ENCODE assay signal across 27 mouse cellular contexts in genomic region chr12:54671262-54671661, GRCm38 (mm10). TPM values are rescaled to one million over a fixed set of nuclear protein-coding genes. Genes with fewer than 3 reads are reported as not detected.
A peak's percentile ranks its signal among the peaks of the same experiment; 100 is the strongest.
DNase-seq lines count a peak whose midpoint lies in the region; ATAC-seq lines count a peak whose summit lies in the region.
"Had no signal": no experiment of that assay in that cellular context is flagged by ENCODE, and none has a peak within 500 bp of the region (broad histone marks: within the 10 kb centered on the region; RNA-seq: fewer than 3 reads in every experiment).

No protein-coding gene starts in this region.

- no peak overlapping the region for H3K4me3 ChIP-seq in liver, embryonic 13.5 days (replicated peaks)
- no peak overlapping the region for H3K4me3 ChIP-seq in liver, embryonic 16.5 days (ENCODE audit: low read depth, low read length)
- H3K4me3 ChIP-seq: embryonic facial prominence, embryonic 12.5 days; embryonic facial prominence, embryonic 15.5 days; heart, embryonic 12.5 days; heart, embryonic 15.5 days had no signal

- no peak overlapping the region for H3K4me2 ChIP-seq in liver, embryonic 13.5 days
- no peak overlapping the region for H3K4me2 ChIP-seq in liver, embryonic 16.5 days (ENCODE audit: low read depth, low read length)
- H3K4me2 ChIP-seq: embryonic facial prominence, embryonic 12.5 days; embryonic facial prominence, embryonic 15.5 days; heart, embryonic 12.5 days; heart, embryonic 15.5 days; hindbrain, embryonic 14.5 days had no signal

- H3K9ac ChIP-seq in liver, embryonic 13.5 days = no peak overlapping the region
- no peak overlapping the region for H3K9ac ChIP-seq in liver, embryonic 16.5 days (ENCODE audit: low read depth, low read length)
- H3K9ac ChIP-seq: embryonic facial prominence, embryonic 12.5 days; embryonic facial prominence, embryonic 15.5 days; forebrain, postnatal 0 days; heart, embryonic 12.5 days; heart, embryonic 15.5 days; hindbrain, embryonic 14.5 days had no signal

- H3K27me3 ChIP-seq in liver, embryonic 13.5 days = no peaks in the 10 kb centered on the region
- no peaks in the 10 kb centered on the region for H3K27me3 ChIP-seq in liver, embryonic 16.5 days (ENCODE audit: control insufficient read depth, insufficient read depth, low read depth, low read length)
- H3K27me3 ChIP-seq: CH12.LX; embryonic facial prominence, embryonic 12.5 days; embryonic facial prominence, embryonic 15.5 days; heart, embryonic 12.5 days; heart, embryonic 15.5 days had no signal

- DNase-seq in retina, postnatal 1 day = peak; percentile 37
- no peak for DNase-seq in retina, embryonic 14.5 days (ENCODE audit: low spot score)
- no peak for DNase-seq in liver, embryonic 13.5 days
- no peak for DNase-seq in gastrocnemius, adult 18-20 months (ENCODE audit: low spot score)
- DNase-seq in thymus, postnatal 14 days = no peak
- DNase-seq in lung, postnatal 14 days = no peak
- DNase-seq: adrenal gland, adult 2 months; adrenal gland, postnatal 14 days; B cell, adult 2 months; cerebellum, adult 11 months; cerebellum, adult 2 months; cerebellum, adult 9-11 months; cerebellum, postnatal 25 days; forebrain, postnatal 0 days; gastrocnemius, postnatal 25 days; heart, adult 18-20 months; heart, postnatal 10 days; heart, postnatal 4 days had no signal

- WGBS in liver, embryonic 13.5 days (ENCODE audit: insufficient replicate concordance) = 78% methylated on average over 4 of the region's 4 CpGs
- 72% methylated on average over 4 of the region's 4 CpGs for WGBS in liver, embryonic 16.5 days (ENCODE audit: insufficient replicate concordance)

- H3K27ac ChIP-seq in liver, embryonic 13.5 days = peak overlapping the region; percentile 58
- H3K27ac ChIP-seq in liver, embryonic 16.5 days (ENCODE audit: low read length) = peak overlapping the region; percentile 71
- H3K27ac ChIP-seq: embryonic facial prominence, embryonic 12.5 days; embryonic facial prominence, embryonic 15.5 days; heart, embryonic 15.5 days; hindbrain, embryonic 14.5 days had no signal

- peak; percentile 33; the same call in 1 of the 2 replicates for ATAC-seq in liver, embryonic 13.5 days (ENCODE audit: low read depth)
- peak; percentile 80 for ATAC-seq in liver, embryonic 16.5 days (ENCODE audit: low read depth)
- ATAC-seq: forebrain, embryonic 14.5 days; forebrain, postnatal 0 days had no signal

- H3K36me3 ChIP-seq in liver, embryonic 13.5 days = peaks cover 38% of the 10 kb centered on the region
- peaks cover 21% of the 10 kb centered on the region for H3K36me3 ChIP-seq in liver, embryonic 16.5 days (ENCODE audit: control insufficient read depth, insufficient read depth)

- H3K9me3 ChIP-seq in liver, embryonic 13.5 days (replicated peaks) = no peaks in the 10 kb centered on the region
- no peaks in the 10 kb centered on the region for H3K9me3 ChIP-seq in liver, embryonic 16.5 days (replicated peaks; ENCODE audit: control insufficient read depth, low read length)
- H3K9me3 ChIP-seq: embryonic facial prominence, embryonic 12.5 days; embryonic facial prominence, embryonic 15.5 days; G1E; heart, embryonic 12.5 days; heart, embryonic 15.5 days had no signal

- H3K4me1 ChIP-seq in liver, embryonic 13.5 days (replicated peaks) = no peaks in the 10 kb centered on the region
- no peaks in the 10 kb centered on the region for H3K4me1 ChIP-seq in liver, embryonic 16.5 days (ENCODE audit: control insufficient read depth, low read depth, low read length)
- H3K4me1 ChIP-seq: embryonic facial prominence, embryonic 12.5 days; embryonic facial prominence, embryonic 15.5 days; heart, embryonic 15.5 days had no signal

RNA-seq across cellular contexts. Expression of gene Sptssa, which starts 14.9 kb away (rescaled TPM):
- polyA plus RNA-seq in liver, embryonic 13.5 days (2015; fragmentation: Nextera tagmentation; extraction: Ambion mirVana) = 61.4 and 67.2 TPM in 2 replicates
- polyA plus RNA-seq in liver, embryonic 16.5 days (2015; fragmentation: Nextera tagmentation; extraction: Ambion mirVana) = 92.2 and 96.8 TPM in 2 replicates
- 10 to 100 TPM; 15.8 TPM for total RNA-seq in gastrocnemius, adult 18-20 months (2021)

RNA-seq across cellular contexts. Expression of gene Eapp, which starts 24.4 kb away (rescaled TPM):
- 50.0 and 50.3 TPM in 2 replicates for polyA plus RNA-seq in liver, embryonic 13.5 days (2015; fragmentation: Nextera tagmentation; extraction: Ambion mirVana)
- polyA plus RNA-seq in liver, embryonic 16.5 days (2015; fragmentation: Nextera tagmentation; extraction: Ambion mirVana) = 36.9 and 38.8 TPM in 2 replicates
- 10 to 100 TPM; 17.1 to 18.5 TPM for total RNA-seq in gastrocnemius, adult 18-20 months (2021)
